Mouse (Mus musculus): ENCODE measurements around the gene Sv2a. TPM values are rescaled to one million over a fixed set of nuclear protein-coding genes. Genes with fewer than 3 reads are reported as not detected.
A peak's percentile ranks its signal among the peaks of the same experiment; 100 is the strongest.
"Not testable (repeated sequence)": the region's sequence is repeated elsewhere in the genome, so short reads cannot be mapped to it uniquely, and the experiment has no call there.

Sv2a gene
- polyA plus RNA-seq, 1 experiment from 2014 or later: 12.0 TPM

GRCm38 (mm10) chr3:96239949-96240798 is 59.2 kb downstream of the Sv2a start, which contains the start of gene Hist2h2aa2:
TSS of gene Hist2h2aa2 (minus strand) at chr3:96240276.
- H3K27ac ChIP-seq (replicated peaks in 1 of 2; ENCODE audit: control insufficient read depth in 1 of 2, insufficient read depth in 1 of 2, low read depth in 2 of 2, low read length in 2 of 2): peak within 1 kb of the TSS; percentile 77 to 91
- not testable (repeated sequence) for H3K9me3 ChIP-seq (ENCODE audit: control insufficient read depth, low read length); H3K36me3 ChIP-seq (ENCODE audit: control insufficient read depth, insufficient read depth, low read length); H3K27me3 ChIP-seq (ENCODE audit: control insufficient read depth, insufficient read depth, low read length)
- peak within 1 kb of the TSS; percentile 65 for H3K9ac ChIP-seq (ENCODE audit: low read length)
- peak within 1 kb of the TSS; percentile 29 to 51 for H3K4me3 ChIP-seq (ENCODE audit: control insufficient read depth in 1 of 2, insufficient read depth in 1 of 2, low read depth in 1 of 2, low read length in 2 of 2)
- 6% methylated on average over 19 of the region's 85 CpGs for WGBS
- peak; percentile 82 for ATAC-seq (ENCODE audit: insufficient number of reproducible peaks, insufficient read depth, low FRiP score, low read depth)
- H3K4me1 ChIP-seq (ENCODE audit: control insufficient read depth in 2 of 2, insufficient read depth in 2 of 2, low read length in 2 of 2): peaks cover 10 to 31% of the 10 kb centered on the region in 2 experiments
- H3K4me2 ChIP-seq (ENCODE audit: low read length): peak within 1 kb of the TSS; percentile 57

GRCm38 (mm10) chr3:96240799-96241197 is 59.8 kb downstream of the Sv2a start:
- H3K9ac ChIP-seq (ENCODE audit: low read length): peak overlapping the region; percentile 65
- peaks cover 10 to 31% of the 10 kb centered on the region in 2 experiments for H3K4me1 ChIP-seq (ENCODE audit: control insufficient read depth in 2 of 2, insufficient read depth in 2 of 2, low read length in 2 of 2)
- no peak for ATAC-seq (ENCODE audit: insufficient number of reproducible peaks, insufficient read depth, low FRiP score, low read depth)
- H3K36me3 ChIP-seq (ENCODE audit: control insufficient read depth, insufficient read depth, low read length): no peaks in the 10 kb centered on the region
- H3K4me3 ChIP-seq (ENCODE audit: control insufficient read depth in 1 of 2, insufficient read depth in 1 of 2, low read depth in 1 of 2, low read length in 2 of 2): peak overlapping the region in 1 of 2 experiments; percentile 8; a peak in 2 of 4 replicates
- peak overlapping the region; percentile 67 to 77 for H3K27ac ChIP-seq (replicated peaks in 1 of 2; ENCODE audit: control insufficient read depth in 1 of 2, insufficient read depth in 1 of 2, low read depth in 2 of 2, low read length in 2 of 2)
- peak overlapping the region; percentile 57 for H3K4me2 ChIP-seq (ENCODE audit: low read length)
- WGBS: 82% methylated on average over 9 of the region's 9 CpGs
- no peaks in the 10 kb centered on the region for H3K27me3 ChIP-seq (ENCODE audit: control insufficient read depth, insufficient read depth, low read length)
- no peaks in the 10 kb centered on the region for H3K9me3 ChIP-seq (ENCODE audit: control insufficient read depth, low read length)

GRCm38 (mm10) chr3:96243921-96244572 is 63.1 kb downstream of the Sv2a start:
- peaks cover 6 to 33% of the 10 kb centered on the region in 2 experiments for H3K4me1 ChIP-seq (ENCODE audit: control insufficient read depth in 2 of 2, insufficient read depth in 2 of 2, low read length in 2 of 2)
- no peak for ATAC-seq (ENCODE audit: insufficient number of reproducible peaks, insufficient read depth, low FRiP score, low read depth)
- no peaks in the 10 kb centered on the region for H3K27me3 ChIP-seq (ENCODE audit: control insufficient read depth, insufficient read depth, low read length)
- peak overlapping the region; percentile 76 to 98 for H3K27ac ChIP-seq (replicated peaks in 1 of 2; ENCODE audit: control insufficient read depth in 1 of 2, insufficient read depth in 1 of 2, low read depth in 2 of 2, low read length in 2 of 2)
- no peaks in the 10 kb centered on the region for H3K9me3 ChIP-seq (ENCODE audit: control insufficient read depth, low read length)
- no peak overlapping the region for H3K4me3 ChIP-seq (ENCODE audit: control insufficient read depth in 1 of 2, insufficient read depth in 1 of 2, low read depth in 1 of 2, low read length in 2 of 2)
- no peaks in the 10 kb centered on the region for H3K36me3 ChIP-seq (ENCODE audit: control insufficient read depth, insufficient read depth, low read length)
- H3K4me2 ChIP-seq (ENCODE audit: low read length): peak overlapping the region; percentile 74
- 74% methylated on average over 7 of the region's 7 CpGs for WGBS
- peak overlapping the region; percentile 91 for H3K9ac ChIP-seq (ENCODE audit: low read length)

Small RNA genes lying within 50 kb of the gene (microRNA-seq; reads per million reads assigned to microRNA genes)
- gene Gm44492: not detected
- not detected for gene Gm47311

Other genes with a start within 250 kb of the Sv2a start
- gene Plekho1, start 185.2 kb upstream of the Sv2a start, polyA plus RNA-seq (2014; fragmentation: Nextera tagmentation; extraction: Ambion mirVana): 65.0 and 73.7 TPM in 2 replicates
- 22.8 and 24.4 TPM in 2 replicates for gene Vps45, start 122.7 kb upstream of the Sv2a start, polyA plus RNA-seq (2014; fragmentation: Nextera tagmentation; extraction: Ambion mirVana)
- gene Otud7b, start 76.6 kb upstream of the Sv2a start, polyA plus RNA-seq (2014; fragmentation: Nextera tagmentation; extraction: Ambion mirVana): 12.6 and 16.2 TPM in 2 replicates
- 7.7 and 7.9 TPM in 2 replicates for gene Mtmr11, start 19.1 kb upstream of the Sv2a start, polyA plus RNA-seq (2014; fragmentation: Nextera tagmentation; extraction: Ambion mirVana)
- 83.7 and 88.8 TPM in 2 replicates for gene Sf3b4, start 8.8 kb upstream of the Sv2a start, polyA plus RNA-seq (2014; fragmentation: Nextera tagmentation; extraction: Ambion mirVana)
- gene Bola1, start 38.6 kb downstream of the Sv2a start, polyA plus RNA-seq (2014; fragmentation: Nextera tagmentation; extraction: Ambion mirVana): 50.2 and 56.1 TPM in 2 replicates
- gene Hist2h2ab, start 38.7 kb downstream of the Sv2a start, polyA plus RNA-seq (2014; fragmentation: Nextera tagmentation; extraction: Ambion mirVana): 1.3 TPM in 1 of 2 replicates, not detected in the other
- gene Hist2h2ac, start 39.7 kb downstream of the Sv2a start, polyA plus RNA-seq (2014; fragmentation: Nextera tagmentation; extraction: Ambion mirVana): 3.2 and 4.7 TPM in 2 replicates
- 6.8 and 7.6 TPM in 2 replicates for gene Hist2h2be, start 40.0 kb downstream of the Sv2a start, polyA plus RNA-seq (2014; fragmentation: Nextera tagmentation; extraction: Ambion mirVana)
- gene Hist2h3c2, start 58.0 kb downstream of the Sv2a start, polyA plus RNA-seq (2014; fragmentation: Nextera tagmentation; extraction: Ambion mirVana): 3.2 and 6.4 TPM in 2 replicates
- 34.6 and 35.8 TPM in 2 replicates for gene Hist2h2aa2, start 59.1 kb downstream of the Sv2a start, polyA plus RNA-seq (2014; fragmentation: Nextera tagmentation; extraction: Ambion mirVana)
- 22.5 and 26.3 TPM in 2 replicates for gene Hist2h2aa1, start 64.3 kb downstream of the Sv2a start, polyA plus RNA-seq (2014; fragmentation: Nextera tagmentation; extraction: Ambion mirVana)
- gene Hist2h3c1, start 65.5 kb downstream of the Sv2a start, polyA plus RNA-seq (2014; fragmentation: Nextera tagmentation; extraction: Ambion mirVana): 1.2 TPM in 1 of 2 replicates, not detected in the other
- gene Hist2h4, start 82.2 kb downstream of the Sv2a start, polyA plus RNA-seq (2014; fragmentation: Nextera tagmentation; extraction: Ambion mirVana): 3.4 and 5.0 TPM in 2 replicates
- 26.9 and 32.0 TPM in 2 replicates for gene Hist2h3b, start 87.5 kb downstream of the Sv2a start, polyA plus RNA-seq (2014; fragmentation: Nextera tagmentation; extraction: Ambion mirVana)
- gene Hist2h2bb, start 88.6 kb downstream of the Sv2a start, polyA plus RNA-seq (2014; fragmentation: Nextera tagmentation; extraction: Ambion mirVana): 4.0 and 7.9 TPM in 2 replicates
- 2.1 and 3.2 TPM in 2 replicates for gene Fcgr1, start 112.8 kb downstream of the Sv2a start, polyA plus RNA-seq (2014; fragmentation: Nextera tagmentation; extraction: Ambion mirVana)

Data from heart, embryonic 14.5 days (tissue).